Mouse (Mus musculus) liver, embryonic 16.5 days (tissue): Measurements from ENCODE around the gene Cyb5r3. TPM values are rescaled to one million over a fixed set of nuclear protein-coding genes. Genes with fewer than 3 reads are reported as not detected.

Source experiments
- ATAC-seq: fragments of 200-750 bp; cut with Nextera tagmentation; 2 replicates; pipeline ENCODE4 v1.8.0; 2017; ENCODE audit warnings: low read depth, mild to moderate bottlenecking, moderate number of reproducible peaks, moderate library complexity
- H3K27ac ChIP-seq: fragments of 300-500 bp; sonication (generic); 2 replicates; pipeline ENCODE4 v1.5.1; 2014; ENCODE audit warnings: mild to moderate bottlenecking, low read length
- H3K27me3 ChIP-seq: fragments of 300-500 bp; sonication (generic); 2 replicates; pipeline ENCODE4 v1.6.1; 2014; ENCODE audit warnings: low read depth, low read length, mixed read lengths; ENCODE audit not compliant: control insufficient read depth, insufficient read depth
- H3K36me3 ChIP-seq: fragments of 300-500 bp; sonication (generic); 2 replicates; pipeline ENCODE4 v1.6.1; 2014; ENCODE audit warnings: mild to moderate bottlenecking; ENCODE audit not compliant: control insufficient read depth, insufficient read depth
- H3K4me1 ChIP-seq: fragments of 300-500 bp; sonication (generic); 2 replicates; pipeline ENCODE4 v1.6.1; 2014; ENCODE audit warnings: low read depth, low read length, mixed read lengths; ENCODE audit not compliant: control insufficient read depth
- H3K4me2 ChIP-seq: fragments of 300-500 bp; sonication (generic); 2 replicates; pipeline ENCODE4 v1.6.1; 2014; ENCODE audit warnings: low read depth, low read length, mixed read lengths
- H3K4me3 ChIP-seq: fragments of 300-500 bp; sonication (generic); 2 replicates; pipeline ENCODE4 v1.5.1; 2014; ENCODE audit warnings: low read depth, mild to moderate bottlenecking, low read length
- H3K9ac ChIP-seq: fragments of 300-500 bp; sonication (generic); 2 replicates; pipeline ENCODE4 v1.6.1; 2014; ENCODE audit warnings: low read depth, low read length
- H3K9me3 ChIP-seq: fragments of 300-500 bp; sonication (generic); replicated peaks from 2 replicates; pipeline ENCODE4 v1.6.1; 2016; ENCODE audit warnings: low read length; ENCODE audit not compliant: control insufficient read depth
- WGBS: fragments of 180-500 bp; shearing (Covaris S2); extraction: QIAGEN DNeasy Blood & Tissue Kit; methylation state at CpG from one replicate; pipeline ENCODE4 v1.1.7; 2014; ENCODE audit not compliant: insufficient replicate concordance; 5-methylcytosine and 5-hydroxymethylcytosine counted together
- polyA plus RNA-seq: library from polyadenylated mRNA; unstranded; fragments of >200 nt; fragmentation: Nextera tagmentation; extraction: Ambion mirVana; gene quantifications from 2 replicates; pipeline ENCODE4 v1.2.1, GENCODE M21; 2015

Cyb5r3 gene
- polyA plus RNA-seq, 1 experiment from 2014 or later, result 171 TPM

GRCm38 (mm10) chr15:83157667-83158064 lies 14.7 kb downstream of the Cyb5r3 start:
- Histone ChIP-seq H3K4me2 (no peak overlapping the region), H3K9ac (no peak overlapping the region), H3K4me1 (peaks cover 8% of the 10 kb centered on the region), H3K9me3 (no peaks in the 10 kb centered on the region), H3K36me3 (peaks cover 84% of the 10 kb centered on the region), H3K27me3 (no peaks in the 10 kb centered on the region), H3K27ac (no peak overlapping the region), H3K4me3 (no peak overlapping the region)
- WGBS, result 96% methylated on average over 6 of the region's 6 CpGs
- no peak for ATAC-seq

- Histone ChIP-seq H3K9ac (no peak overlapping the region), H3K9me3 (no peaks in the 10 kb centered on the region), H3K4me3 (no peak overlapping the region), H3K27ac (no peak overlapping the region), H3K36me3 (peaks cover 78% of the 10 kb centered on the region), H3K4me1 (peaks cover 3% of the 10 kb centered on the region), H3K4me2 (no peak overlapping the region), H3K27me3 (no peaks in the 10 kb centered on the region)
- ATAC-seq, result peak; percentile 22; the same call in 1 of the 2 replicates
- 77% methylated on average over 11 of the region's 11 CpGs for WGBS
These were observed 15.3 kb downstream of the Cyb5r3 start for GRCm38 (mm10) chr15:83156929-83157666.

GRCm38 (mm10) chr15:83155672-83156419 lies 16.5 kb downstream of the Cyb5r3 start:
- no peak overlapping the region for H3K4me3 ChIP-seq
- no peak for ATAC-seq

DNA sequence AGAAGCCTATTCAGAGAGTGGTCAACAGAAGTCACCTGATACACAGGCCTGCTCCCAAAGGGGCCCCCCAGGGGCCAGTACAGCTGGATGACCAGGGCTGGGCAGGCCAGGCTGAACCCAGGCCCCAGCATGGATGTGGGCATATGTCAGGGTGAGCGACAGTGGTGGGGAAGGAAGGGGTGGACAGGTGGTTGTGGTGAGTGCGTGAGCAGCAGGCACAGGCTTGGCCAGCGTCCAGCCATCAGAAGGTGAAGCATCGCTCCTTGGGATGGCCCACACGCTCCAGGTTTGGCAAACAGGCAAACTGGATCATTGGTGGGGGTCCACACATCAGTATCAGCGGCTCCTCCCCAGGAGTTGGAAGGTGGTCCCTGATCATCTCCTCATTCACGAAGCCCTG lies 18.1 kb downstream of the Cyb5r3 start:
- no peak overlapping the region for H3K4me2 ChIP-seq
- peaks cover 6% of the 10 kb centered on the region for H3K4me1 ChIP-seq
- H3K36me3 ChIP-seq, result peaks cover 50% of the 10 kb centered on the region
- no peaks in the 10 kb centered on the region for H3K9me3 ChIP-seq
- H3K27ac ChIP-seq, result no peak overlapping the region
- WGBS, result 94% methylated on average over 7 of the region's 7 CpGs
- no peak for ATAC-seq
- no peak overlapping the region for H3K4me3 ChIP-seq
- H3K27me3 ChIP-seq, result no peaks in the 10 kb centered on the region
- no peak overlapping the region for H3K9ac ChIP-seq

More at GRCm38 (mm10) chr15:83155672-83156419, 16.5 kb downstream of the Cyb5r3 start:
- WGBS, result 59% methylated on average over 6 of the region's 6 CpGs
- H3K9ac ChIP-seq, result no peak overlapping the region
- H3K27ac ChIP-seq, result no peak overlapping the region
- no peaks in the 10 kb centered on the region for H3K9me3 ChIP-seq
- no peaks in the 10 kb centered on the region for H3K4me1 ChIP-seq
- H3K27me3 ChIP-seq, result no peaks in the 10 kb centered on the region
- peaks cover 65% of the 10 kb centered on the region for H3K36me3 ChIP-seq
- H3K4me2 ChIP-seq, result no peak overlapping the region

DNA sequence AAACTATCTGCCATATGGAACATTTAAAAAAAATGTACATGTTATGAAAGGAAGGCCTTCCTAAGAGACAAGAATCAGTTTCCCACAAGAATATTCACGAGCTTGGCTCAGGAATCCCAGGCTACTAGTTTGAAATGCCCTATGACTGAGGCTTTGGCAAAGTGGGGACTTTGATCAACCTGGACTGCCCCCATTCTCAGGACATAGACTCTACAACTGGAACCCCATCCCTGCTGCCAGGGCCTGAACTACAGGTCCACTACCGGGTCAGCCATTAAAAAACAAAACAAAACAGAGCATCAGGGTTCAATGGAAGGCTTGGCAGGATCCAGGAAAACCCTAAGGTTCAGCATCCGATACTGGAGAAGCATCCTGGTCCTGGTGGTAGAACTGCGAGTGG lies 21.7 kb downstream of the Cyb5r3 start:
- Histone ChIP-seq H3K9ac (no peak overlapping the region), H3K36me3 (peaks cover 30% of the 10 kb centered on the region), H3K4me2 (no peak overlapping the region), H3K4me1 (peaks cover 19% of the 10 kb centered on the region), H3K27ac (peak overlapping the region; percentile 54), H3K4me3 (no peak overlapping the region), H3K27me3 (no peaks in the 10 kb centered on the region), H3K9me3 (no peaks in the 10 kb centered on the region)
- ATAC-seq, result no peak
- WGBS, result 80% methylated on average over 4 of the region's 4 CpGs

DNA sequence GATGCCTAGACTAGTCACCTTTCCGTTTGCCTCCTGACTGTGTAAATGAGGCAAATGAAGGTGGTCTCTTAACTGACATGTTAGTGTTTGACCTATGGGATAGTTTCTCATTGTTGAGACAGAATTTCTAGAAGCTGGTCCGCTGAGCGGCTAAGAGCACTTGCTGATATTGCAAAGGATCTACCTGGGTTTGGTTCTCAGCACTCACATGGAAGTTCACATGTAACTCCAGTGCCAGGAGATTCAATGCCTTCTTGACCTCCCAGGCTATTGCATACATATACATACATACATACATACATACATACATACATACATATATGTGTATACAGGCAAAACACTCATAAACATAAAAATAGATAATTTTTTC lies 22.3 kb downstream of the Cyb5r3 start:
- Histone ChIP-seq H3K27ac (peak overlapping the region; percentile 99), H3K36me3 (peaks cover 23% of the 10 kb centered on the region), H3K4me1 (peaks cover 19% of the 10 kb centered on the region), H3K27me3 (no peaks in the 10 kb centered on the region), H3K4me2 (peak overlapping the region; percentile 93), H3K9me3 (no peaks in the 10 kb centered on the region), H3K9ac (peak overlapping the region; percentile 98), H3K4me3 (peak overlapping the region; percentile 99)
- WGBS, result 24% methylated on average over 3 of the region's 3 CpGs
- no peak for ATAC-seq

GRCm38 (mm10) chr15:83149196-83150072 lies 23.0 kb downstream of the Cyb5r3 start, which contains the start of gene Poldip3:
Gene Poldip3, minus strand, starts transcription at chr15:83149384.
- Histone ChIP-seq H3K4me3 (peak within 1 kb of the TSS; percentile 99), H3K9ac (peak within 1 kb of the TSS; percentile 98), H3K9me3 (no peaks in the 10 kb centered on the region), H3K4me2 (peak within 1 kb of the TSS; percentile 93), H3K27me3 (no peaks in the 10 kb centered on the region), H3K4me1 (peaks cover 19% of the 10 kb centered on the region), H3K27ac (peak within 1 kb of the TSS; percentile 99), H3K36me3 (peaks cover 22% of the 10 kb centered on the region)
- ATAC-seq, result peak; percentile 86
- under 1% methylated on average over 56 of the region's 56 CpGs for WGBS

GRCm38 (mm10) chr15:83148801-83149195 lies 23.6 kb downstream of the Cyb5r3 start:
- Histone ChIP-seq H3K4me3 (peak overlapping the region; percentile 99), H3K4me2 (peak overlapping the region; percentile 93), H3K27me3 (no peaks in the 10 kb centered on the region), H3K9me3 (no peaks in the 10 kb centered on the region), H3K27ac (peak overlapping the region; percentile 99), H3K4me1 (peaks cover 19% of the 10 kb centered on the region), H3K9ac (peak overlapping the region; percentile 98), H3K36me3 (peaks cover 18% of the 10 kb centered on the region)
- ATAC-seq, result peak; percentile 86
- under 1% methylated on average over 38 of the region's 41 CpGs for WGBS
